Mouse (Mus musculus) embryonic facial prominence, embryonic 12.5 days (tissue): ENCODE measurements around the gene Lifr. TPM values are rescaled to one million over a fixed set of nuclear protein-coding genes. Genes with fewer than 3 reads are reported as not detected.

Experiments
- ATAC-seq: fragments of 200-750 bp; cut with Nextera tagmentation; 2 replicates; pipeline ENCODE4 v1.8.0; 2017; ENCODE audit not compliant: insufficient number of reproducible peaks, insufficient read depth, low FRiP score, low TSS enrichment
- H3K27ac ChIP-seq: fragments of 300-500 bp; sonication (generic); 2 replicates; pipeline ENCODE4 v1.5.1; 2016; ENCODE audit warnings: mild to moderate bottlenecking
- H3K27me3 ChIP-seq: fragments of 300-500 bp; sonication (generic); 2 replicates; pipeline ENCODE4 v1.6.1; 2016; ENCODE audit warnings: mild to moderate bottlenecking, moderate library complexity
- H3K36me3 ChIP-seq: fragments of 300-500 bp; sonication (generic); 2 replicates; pipeline ENCODE4 v1.6.1; 2016; ENCODE audit warnings: mild to moderate bottlenecking
- H3K4me1 ChIP-seq: fragments of 300-500 bp; sonication (generic); 2 replicates; pipeline ENCODE4 v1.6.1; 2016
- H3K4me2 ChIP-seq: fragments of 300-500 bp; sonication (generic); replicated peaks from 2 replicates; pipeline ENCODE4 v1.6.1; 2016; ENCODE audit warnings: mild to moderate bottlenecking, moderate library complexity
- H3K4me3 ChIP-seq: fragments of 300-500 bp; sonication (generic); 2 replicates; pipeline ENCODE4 v1.5.1; 2016; ENCODE audit warnings: mild to moderate bottlenecking
- H3K9ac ChIP-seq: fragments of 300-500 bp; sonication (generic); 2 replicates; pipeline ENCODE4 v1.6.1; 2016; ENCODE audit warnings: mild to moderate bottlenecking, moderate library complexity
- H3K9me3 ChIP-seq: fragments of 300-500 bp; sonication (generic); 2 replicates; pipeline ENCODE4 v1.6.1; 2016; ENCODE audit warnings: mild to moderate bottlenecking, moderate library complexity
- WGBS: fragments of 180-500 bp; shearing (Covaris S2); methylation state at CpG from one replicate; pipeline ENCODE4 v1.1.7; 2016; 5-methylcytosine and 5-hydroxymethylcytosine counted together
- polyA plus RNA-seq: library from polyadenylated mRNA; unstranded; fragments of >200 nt; fragmentation: Nextera tagmentation; extraction: Ambion mirVana; gene quantifications from 2 replicates; pipeline ENCODE4 v1.2.1, GENCODE M21; 2016

The Lifr gene
- polyA plus RNA-seq, 1 experiment from 2014 or later = 17.5 TPM

GRCm38 (mm10) chr15:7197652-7198445 is 107.4 kb downstream of the Lifr start:
- 40% methylated on average over 3 of the region's 3 CpGs for whole genome bisulfite sequencing
- no peak overlapping the region for H3K4me3 ChIP-seq
- no peak for ATAC-seq

GRCm38 (mm10) chr15:7198816-7199215 is 108.4 kb downstream of the Lifr start:
- H3K4me3 ChIP-seq = no peak overlapping the region
- no peaks in the 10 kb centered on the region for H3K9me3 ChIP-seq
- no peaks in the 10 kb centered on the region for H3K27me3 ChIP-seq
- H3K36me3 ChIP-seq = no peaks in the 10 kb centered on the region
- no peak for ATAC-seq
- no peak overlapping the region for H3K4me2 ChIP-seq
- no peak overlapping the region for H3K27ac ChIP-seq
- 47% methylated on average over 2 of the region's 2 CpGs for WGBS
- peaks cover 44% of the 10 kb centered on the region for H3K4me1 ChIP-seq
- no peak overlapping the region for H3K9ac ChIP-seq

More at GRCm38 (mm10) chr15:7197652-7198445, 107.4 kb downstream of the Lifr start:
- Histone ChIP-seq H3K4me1 (peaks cover 46% of the 10 kb centered on the region), H3K9me3 (no peaks in the 10 kb centered on the region), H3K27me3 (no peaks in the 10 kb centered on the region), H3K27ac (no peak overlapping the region), H3K36me3 (no peaks in the 10 kb centered on the region), H3K9ac (no peak overlapping the region), H3K4me2 (no peak overlapping the region)

- no peak overlapping the region for H3K4me2 ChIP-seq
- H3K27ac ChIP-seq = no peak overlapping the region
- WGBS = 36% methylated on average over 6 of the region's 6 CpGs
- ATAC-seq = no peak
- H3K36me3 ChIP-seq = no peaks in the 10 kb centered on the region
- no peak overlapping the region for H3K4me3 ChIP-seq
- no peak overlapping the region for H3K9ac ChIP-seq
- H3K27me3 ChIP-seq = no peaks in the 10 kb centered on the region
- H3K4me1 ChIP-seq = peaks cover 39% of the 10 kb centered on the region
- no peaks in the 10 kb centered on the region for H3K9me3 ChIP-seq
Observed at GRCm38 (mm10) chr15:7200286-7200685, 109.9 kb downstream of the Lifr start.

GRCm38 (mm10) chr15:7201421-7202380 is 111.3 kb downstream of the Lifr start:
- H3K27me3 ChIP-seq = no peaks in the 10 kb centered on the region
- no peak overlapping the region for H3K4me3 ChIP-seq
- no peak for ATAC-seq
- peaks cover 42% of the 10 kb centered on the region for H3K4me1 ChIP-seq
- WGBS = 39% methylated on average over 9 of the region's 9 CpGs
- H3K9me3 ChIP-seq = no peaks in the 10 kb centered on the region
- H3K36me3 ChIP-seq = no peaks in the 10 kb centered on the region
- H3K27ac ChIP-seq = no peak overlapping the region
- H3K9ac ChIP-seq = no peak overlapping the region
- H3K4me2 ChIP-seq = no peak overlapping the region; the same call in 1 of the 2 replicates

GRCm38 (mm10) chr15:7202981-7203380 is 112.6 kb downstream of the Lifr start:
- Histone ChIP-seq H3K9ac (no peak overlapping the region), H3K4me1 (peaks cover 42% of the 10 kb centered on the region), H3K27ac (0 out of 2 replicates have a peak overlapping the region, but pooled peaks have one; percentile 26), H3K9me3 (no peaks in the 10 kb centered on the region), H3K27me3 (no peaks in the 10 kb centered on the region), H3K4me3 (no peak overlapping the region), H3K36me3 (no peaks in the 10 kb centered on the region), H3K4me2 (no peak overlapping the region)
- no peak for ATAC-seq
- 91% methylated on average over 5 of the region's 5 CpGs for WGBS

GRCm38 (mm10) chr15:7203606-7204330 is 113.4 kb downstream of the Lifr start:
- peaks cover 42% of the 10 kb centered on the region for H3K4me1 ChIP-seq

GRCm38 (mm10) chr15:7204917-7205316 is 114.5 kb downstream of the Lifr start:
- WGBS = 77% methylated on average over 13 of the region's 13 CpGs
- no peaks in the 10 kb centered on the region for H3K36me3 ChIP-seq
- H3K4me1 ChIP-seq = peaks cover 42% of the 10 kb centered on the region
- ATAC-seq = no peak
- H3K4me3 ChIP-seq = no peak overlapping the region
- no peak overlapping the region for H3K9ac ChIP-seq
- no peaks in the 10 kb centered on the region for H3K9me3 ChIP-seq
- H3K4me2 ChIP-seq = no peak overlapping the region
- no peaks in the 10 kb centered on the region for H3K27me3 ChIP-seq
- H3K27ac ChIP-seq = no peak overlapping the region

More at GRCm38 (mm10) chr15:7203606-7204330, 113.4 kb downstream of the Lifr start:
- Histone ChIP-seq H3K4me2 (no peak overlapping the region), H3K9ac (no peak overlapping the region), H3K27me3 (no peaks in the 10 kb centered on the region), H3K9me3 (no peaks in the 10 kb centered on the region), H3K27ac (0 out of 2 replicates have a peak overlapping the region, but pooled peaks have one; percentile 26), H3K4me3 (no peak overlapping the region), H3K36me3 (no peaks in the 10 kb centered on the region)
- no peak for ATAC-seq
- 31% methylated on average over 9 of the region's 9 CpGs for WGBS

- peak overlapping the region; percentile 1; the same call in 1 of the 2 replicates for H3K27ac ChIP-seq
- H3K27me3 ChIP-seq = no peaks in the 10 kb centered on the region
- peak; percentile 73 for ATAC-seq
- no peak overlapping the region for H3K4me3 ChIP-seq
- H3K9me3 ChIP-seq = no peaks in the 10 kb centered on the region
- H3K4me1 ChIP-seq = peaks cover 39% of the 10 kb centered on the region
- no peak overlapping the region for H3K4me2 ChIP-seq
- 11% methylated on average over 5 of the region's 5 CpGs for WGBS
- no peak overlapping the region for H3K9ac ChIP-seq
- no peaks in the 10 kb centered on the region for H3K36me3 ChIP-seq
Observed at GRCm38 (mm10) chr15:7206110-7206509, 115.7 kb downstream of the Lifr start.

- WGBS = 78% methylated on average over 7 of the region's 7 CpGs
- H3K4me3 ChIP-seq = no peak overlapping the region
- H3K9ac ChIP-seq = no peak overlapping the region
- H3K27ac ChIP-seq = no peak overlapping the region
- no peaks in the 10 kb centered on the region for H3K36me3 ChIP-seq
- H3K9me3 ChIP-seq = no peaks in the 10 kb centered on the region
- H3K4me1 ChIP-seq = peaks cover 31% of the 10 kb centered on the region
- H3K27me3 ChIP-seq = no peaks in the 10 kb centered on the region
- no peak for ATAC-seq
- no peak overlapping the region for H3K4me2 ChIP-seq
Observed at GRCm38 (mm10) chr15:7207292-7207691, 116.9 kb downstream of the Lifr start.

GRCm38 (mm10) chr15:7208180-7208579 is 117.8 kb downstream of the Lifr start:
- no peaks in the 10 kb centered on the region for H3K9me3 ChIP-seq
- H3K4me3 ChIP-seq = no peak overlapping the region
- H3K27ac ChIP-seq = no peak overlapping the region
- WGBS = 84% methylated on average over 9 of the region's 9 CpGs
- H3K36me3 ChIP-seq = no peaks in the 10 kb centered on the region
- H3K27me3 ChIP-seq = no peaks in the 10 kb centered on the region
- ATAC-seq = no peak
- H3K4me1 ChIP-seq = peaks cover 29% of the 10 kb centered on the region
- H3K4me2 ChIP-seq = no peak overlapping the region
- H3K9ac ChIP-seq = no peak overlapping the region

GRCm38 (mm10) chr15:7213683-7214082 is 123.3 kb downstream of the Lifr start:
- Histone ChIP-seq H3K4me3 (no peak overlapping the region), H3K36me3 (no peaks in the 10 kb centered on the region), H3K27me3 (no peaks in the 10 kb centered on the region), H3K4me1 (peaks cover 9% of the 10 kb centered on the region), H3K27ac (no peak overlapping the region), H3K9ac (no peak overlapping the region), H3K9me3 (no peaks in the 10 kb centered on the region), H3K4me2 (no peak overlapping the region)
- ATAC-seq = no peak
- 33% methylated on average over 1 of the region's 1 CpGs for WGBS
